Mouse (Mus musculus): ENCODE data around the gene Bmp6. TPM values are rescaled to one million over a fixed set of nuclear protein-coding genes. Genes with fewer than 3 reads are reported as not detected.
A peak's percentile ranks its signal among the peaks of the same experiment; 100 is the strongest.

Gene Bmp6
- polyA plus RNA-seq, 1 experiment from 2014 or later, result 2.4 TPM

- 0 out of 2 replicates have a peak, but pooled peaks cover under 1% of the 10 kb centered on the region for H3K9me3 ChIP-seq
- 90% methylated on average over 2 of the region's 2 CpGs for WGBS
- H3K9ac ChIP-seq (replicated peaks), result no peak overlapping the region
- peaks cover 30% of the 10 kb centered on the region for H3K4me1 ChIP-seq (replicated peaks)
- no peak overlapping the region for H3K4me2 ChIP-seq (replicated peaks)
- ATAC-seq, result no peak
- no peaks in the 10 kb centered on the region for H3K36me3 ChIP-seq
- H3K27me3 ChIP-seq, result peaks cover 53% of the 10 kb centered on the region
- H3K4me3 ChIP-seq (replicated peaks), result no peak overlapping the region
- no peak overlapping the region for H3K27ac ChIP-seq
Measured at GRCm38 (mm10) chr13:38343202-38343601, 1.7 kb upstream of the Bmp6 start.

GRCm38 (mm10) chr13:38345431-38345820, 519 bp downstream of the Bmp6 start:
- Histone ChIP-seq H3K27ac (no peak overlapping the region), H3K36me3 (no peaks in the 10 kb centered on the region), H3K27me3 (peaks cover 67% of the 10 kb centered on the region), H3K9me3 (no peaks in the 10 kb centered on the region), H3K4me2 (replicated peaks) (peak overlapping the region; percentile 79), H3K4me3 (replicated peaks) (peak overlapping the region; percentile 47), H3K4me1 (replicated peaks) (peaks cover 30% of the 10 kb centered on the region), H3K9ac (replicated peaks) (peak overlapping the region; percentile 55)
- under 1% methylated on average over 30 of the region's 32 CpGs for WGBS
- ATAC-seq, result peak; percentile 66

- Histone ChIP-seq H3K27ac (no peak overlapping the region), H3K9me3 (no peaks in the 10 kb centered on the region), H3K9ac (replicated peaks) (peak overlapping the region; percentile 55), H3K4me2 (replicated peaks) (peak overlapping the region; percentile 79), H3K4me1 (replicated peaks) (peaks cover 30% of the 10 kb centered on the region), H3K36me3 (no peaks in the 10 kb centered on the region), H3K27me3 (peaks cover 70% of the 10 kb centered on the region), H3K4me3 (replicated peaks) (peak overlapping the region; percentile 47)
- 0 out of 2 replicates have a peak, but pooled peaks have one; percentile 5 for ATAC-seq
- under 1% methylated on average over 63 of the region's 63 CpGs for WGBS
Measured at GRCm38 (mm10) chr13:38346096-38346915, 1.4 kb downstream of the Bmp6 start.

- Histone ChIP-seq H3K4me1 (replicated peaks) (peaks cover 30% of the 10 kb centered on the region), H3K27ac (no peak overlapping the region), H3K36me3 (no peaks in the 10 kb centered on the region), H3K4me3 (replicated peaks) (peak overlapping the region; percentile 47), H3K9me3 (no peaks in the 10 kb centered on the region), H3K4me2 (replicated peaks) (peak overlapping the region; percentile 79), H3K27me3 (peaks cover 73% of the 10 kb centered on the region), H3K9ac (replicated peaks) (no peak overlapping the region)
- no peak for ATAC-seq
- 5% methylated on average over 19 of the region's 19 CpGs for WGBS
Measured at GRCm38 (mm10) chr13:38347021-38347774, 2.3 kb downstream of the Bmp6 start.

GRCm38 (mm10) chr13:38347775-38348135, 2.8 kb downstream of the Bmp6 start:
- WGBS, result 14% methylated on average over 5 of the region's 5 CpGs
- Histone ChIP-seq H3K27ac (no peak overlapping the region), H3K27me3 (peaks cover 76% of the 10 kb centered on the region), H3K36me3 (no peaks in the 10 kb centered on the region), H3K4me3 (replicated peaks) (no peak overlapping the region), H3K4me2 (replicated peaks) (no peak overlapping the region), H3K4me1 (replicated peaks) (peaks cover 30% of the 10 kb centered on the region), H3K9ac (replicated peaks) (no peak overlapping the region), H3K9me3 (no peaks in the 10 kb centered on the region)
- ATAC-seq, result no peak

GRCm38 (mm10) chr13:38349046-38349445, 4.1 kb downstream of the Bmp6 start:
- Histone ChIP-seq H3K27ac (no peak overlapping the region), H3K27me3 (peaks cover 64% of the 10 kb centered on the region)
- 84% methylated on average over 4 of the region's 4 CpGs for WGBS

GRCm38 (mm10) chr13:38349818-38350217, 4.9 kb downstream of the Bmp6 start:
- WGBS, result 73% methylated on average over 5 of the region's 5 CpGs

More at GRCm38 (mm10) chr13:38349046-38349445, 4.1 kb downstream of the Bmp6 start:
- H3K9me3 ChIP-seq, result no peaks in the 10 kb centered on the region
- no peak overlapping the region for H3K4me3 ChIP-seq (replicated peaks)
- H3K36me3 ChIP-seq, result no peaks in the 10 kb centered on the region
- peaks cover 30% of the 10 kb centered on the region for H3K4me1 ChIP-seq (replicated peaks)
- no peak overlapping the region for H3K4me2 ChIP-seq (replicated peaks)
- H3K9ac ChIP-seq (replicated peaks), result no peak overlapping the region
- ATAC-seq, result no peak

GRCm38 (mm10) chr13:38351996-38352395, 7.1 kb downstream of the Bmp6 start:
- H3K4me3 ChIP-seq (replicated peaks), result no peak overlapping the region
- WGBS, result 28% methylated on average over 5 of the region's 5 CpGs
- no peak overlapping the region for H3K4me2 ChIP-seq (replicated peaks)
- H3K9me3 ChIP-seq, result no peaks in the 10 kb centered on the region
- peaks cover 5% of the 10 kb centered on the region for H3K4me1 ChIP-seq (replicated peaks)
- peaks cover 35% of the 10 kb centered on the region for H3K27me3 ChIP-seq
- H3K9ac ChIP-seq (replicated peaks), result no peak overlapping the region
- no peaks in the 10 kb centered on the region for H3K36me3 ChIP-seq
- H3K27ac ChIP-seq, result no peak overlapping the region
- ATAC-seq, result no peak

More at GRCm38 (mm10) chr13:38349818-38350217, 4.9 kb downstream of the Bmp6 start:
- Histone ChIP-seq H3K4me3 (replicated peaks) (no peak overlapping the region), H3K27ac (no peak overlapping the region), H3K4me2 (replicated peaks) (no peak overlapping the region), H3K27me3 (peaks cover 56% of the 10 kb centered on the region), H3K9ac (replicated peaks) (no peak overlapping the region), H3K4me1 (replicated peaks) (peaks cover 26% of the 10 kb centered on the region), H3K36me3 (no peaks in the 10 kb centered on the region), H3K9me3 (no peaks in the 10 kb centered on the region)
- no peak for ATAC-seq

- no peaks in the 10 kb centered on the region for H3K36me3 ChIP-seq
- H3K4me1 ChIP-seq (replicated peaks), result no peaks in the 10 kb centered on the region; the same call in 1 of the 2 replicates
- ATAC-seq, result no peak
- H3K9me3 ChIP-seq, result no peaks in the 10 kb centered on the region
- 65% methylated on average over 10 of the region's 10 CpGs for WGBS
- peaks cover 25% of the 10 kb centered on the region for H3K27me3 ChIP-seq
- H3K27ac ChIP-seq, result no peak overlapping the region
- no peak overlapping the region for H3K4me2 ChIP-seq (replicated peaks)
- H3K9ac ChIP-seq (replicated peaks), result no peak overlapping the region
- no peak overlapping the region for H3K4me3 ChIP-seq (replicated peaks)
Measured at GRCm38 (mm10) chr13:38352986-38353385, 8.1 kb downstream of the Bmp6 start.

- no peak for ATAC-seq
- Histone ChIP-seq H3K27ac (no peak overlapping the region), H3K36me3 (no peaks in the 10 kb centered on the region), H3K9me3 (no peaks in the 10 kb centered on the region), H3K4me2 (replicated peaks) (0 out of 2 replicates have a peak overlapping the region, but pooled peaks have one; percentile 12), H3K9ac (replicated peaks) (no peak overlapping the region), H3K4me3 (replicated peaks) (no peak overlapping the region), H3K27me3 (peaks cover 18% of the 10 kb centered on the region), H3K4me1 (replicated peaks) (no peaks in the 10 kb centered on the region; the same call in 1 of the 2 replicates)
- 62% methylated on average over 24 of the region's 24 CpGs for WGBS
Measured at GRCm38 (mm10) chr13:38353420-38354255, 8.7 kb downstream of the Bmp6 start.

GRCm38 (mm10) chr13:38354284-38354683, 9.4 kb downstream of the Bmp6 start:
- H3K9me3 ChIP-seq, result no peaks in the 10 kb centered on the region
- WGBS, result 73% methylated on average over 1 of the region's 1 CpGs
- peaks cover 13% of the 10 kb centered on the region for H3K27me3 ChIP-seq
- no peak overlapping the region for H3K27ac ChIP-seq
- H3K4me1 ChIP-seq (replicated peaks), result no peaks in the 10 kb centered on the region; the same call in 1 of the 2 replicates
- no peak overlapping the region for H3K4me3 ChIP-seq (replicated peaks)
- H3K36me3 ChIP-seq, result no peaks in the 10 kb centered on the region
- H3K4me2 ChIP-seq (replicated peaks), result no peak overlapping the region
- no peak overlapping the region for H3K9ac ChIP-seq (replicated peaks)
- ATAC-seq, result no peak
